Mouse (Mus musculus): ENCODE measurements around the gene H2-Aa.

DNA sequence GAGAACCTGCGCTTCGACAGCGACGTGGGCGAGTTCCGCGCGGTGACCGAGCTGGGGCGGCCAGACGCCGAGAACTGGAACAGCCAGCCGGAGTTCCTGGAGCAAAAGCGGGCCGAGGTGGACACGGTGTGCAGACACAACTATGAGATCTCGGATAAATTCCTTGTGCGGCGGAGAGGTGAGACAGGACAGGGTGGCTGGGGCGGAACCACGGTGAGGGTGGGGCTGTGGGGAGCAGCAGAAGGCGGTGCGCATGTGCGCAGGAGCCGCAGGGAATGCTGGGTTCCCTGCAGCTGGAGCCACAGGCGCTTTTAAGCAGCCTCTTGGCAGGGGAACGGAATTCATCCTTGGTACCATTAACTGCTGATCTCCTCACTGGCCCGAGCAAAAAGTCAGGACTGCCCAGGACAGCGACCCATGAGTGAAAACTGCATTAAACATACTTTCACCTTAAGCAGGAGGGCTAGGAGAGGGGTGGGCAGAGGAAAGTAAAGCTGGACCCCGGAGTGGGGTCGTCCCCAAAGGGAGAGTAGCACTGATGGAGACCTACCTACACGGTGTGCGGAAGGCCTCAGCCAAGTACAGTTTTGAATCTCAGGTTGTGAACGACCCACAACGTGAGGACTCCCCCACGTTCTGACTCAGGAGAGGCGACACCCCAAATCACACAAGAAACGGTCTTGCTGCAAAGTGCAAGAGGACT is 22.2 kb upstream of the H2-Aa start:
- peak; percentile 49; the same call in 1 of the 2 replicates for TF ChIP-seq POLR2A (IDR thresholded peaks at IDR 0.05; ENCODE audit: borderline replicate concordance, control insufficient read depth, low read depth, low read length)
- no peak for TF ChIP-seq CTCF (IDR thresholded peaks at IDR 0.05; ENCODE audit: control insufficient read depth, insufficient read depth, low read length)
